Mouse (Mus musculus) cerebellum, adult (tissue): ENCODE results near the gene Cacnb1.

Source experiments
- ATAC-seq: cut with Nextera tagmentation; 2 replicates; pipeline ENCODE4 v1.9.2; 2017; ENCODE audit warnings: mild to moderate bottlenecking, moderate library complexity, mixed read lengths; ENCODE audit not compliant: insufficient number of reproducible peaks, low FRiP score, low TSS enrichment

The Cacnb1 gene

GRCm38 (mm10) chr11:98044074-98044473 is 21.2 kb upstream of the Cacnb1 start:
- ATAC-seq, result no peak

GRCm38 (mm10) chr11:98042741-98043140 is 19.9 kb upstream of the Cacnb1 start:
- ATAC-seq, result no peak

- no peak for ATAC-seq
Measured at GRCm38 (mm10) chr11:98040975-98041374, 18.1 kb upstream of the Cacnb1 start.

- no peak for ATAC-seq
Measured at GRCm38 (mm10) chr11:98037871-98038270, 15.0 kb upstream of the Cacnb1 start.

GRCm38 (mm10) chr11:98035977-98036377 is 13.1 kb upstream of the Cacnb1 start:
- ATAC-seq, result peak; percentile 24; the same call in 1 of the 2 replicates

- ATAC-seq, result no peak
Measured at GRCm38 (mm10) chr11:98034840-98035239, 12.0 kb upstream of the Cacnb1 start.

- ATAC-seq, result no peak
Measured at GRCm38 (mm10) chr11:98034061-98034460, 11.2 kb upstream of the Cacnb1 start.

- no peak for ATAC-seq
Measured at GRCm38 (mm10) chr11:98031443-98031770, 8.6 kb upstream of the Cacnb1 start.

- no peak for ATAC-seq
Measured at GRCm38 (mm10) chr11:98030701-98031442, 8.0 kb upstream of the Cacnb1 start.

- ATAC-seq, result no peak
Measured at GRCm38 (mm10) chr11:98027785-98028184, 5.0 kb upstream of the Cacnb1 start.

GRCm38 (mm10) chr11:98027297-98027688 is 4.5 kb upstream of the Cacnb1 start:
- ATAC-seq, result 0 out of 2 replicates have a peak, but pooled peaks have one; percentile 21

GRCm38 (mm10) chr11:98026570-98027296 is 3.9 kb upstream of the Cacnb1 start, which contains the start of gene Rpl19:
Gene Rpl19 (plus strand): TSS chr11:98026710.
- ATAC-seq, result peak; percentile 70; the same call in 1 of the 2 replicates

- ATAC-seq, result no peak
Measured at GRCm38 (mm10) chr11:98026248-98026569, 3.4 kb upstream of the Cacnb1 start.

- no peak for ATAC-seq
Measured at GRCm38 (mm10) chr11:98024516-98024915, 1.7 kb upstream of the Cacnb1 start.

- peak; percentile 31; the same call in 1 of the 2 replicates for ATAC-seq
Measured at GRCm38 (mm10) chr11:98022253-98022554, 630 bp downstream of the Cacnb1 start.

GRCm38 (mm10) chr11:98021565-98022252 is 1.1 kb downstream of the Cacnb1 start:
- ATAC-seq, result no peak

GRCm38 (mm10) chr11:98021118-98021517 is 1.7 kb downstream of the Cacnb1 start:
- ATAC-seq, result no peak

GRCm38 (mm10) chr11:98020710-98021109 is 2.1 kb downstream of the Cacnb1 start:
- no peak for ATAC-seq

- ATAC-seq, result no peak
Measured at GRCm38 (mm10) chr11:98019883-98020610, 2.8 kb downstream of the Cacnb1 start.

- ATAC-seq, result no peak
Measured at GRCm38 (mm10) chr11:98018858-98019641, 3.8 kb downstream of the Cacnb1 start.
